Mouse (Mus musculus) spleen, adult 2 months (tissue): Measurements from ENCODE around the gene Fbxl17.

Experiments used
- CTCF ChIP-seq: fragments of 200-500 bp; IDR thresholded peaks from 2 replicates; pipeline ENCODE4 v1.5.1; 2011; ENCODE audit warnings: mild to moderate bottlenecking, inconsistent platforms; ENCODE audit not compliant: insufficient read depth, insufficient read length, insufficient replicate concordance; ENCODE audit errors: extremely low read depth
- POLR2A ChIP-seq: fragments of 200-500 bp; IDR thresholded peaks from 2 replicates; pipeline ENCODE4 v1.6.1; 2011; ENCODE audit warnings: low read depth, low read length, inconsistent platforms

- TF ChIP-seq CTCF, result no peak
- TF ChIP-seq POLR2A, result no peak
These were observed 226.5 kb downstream of the Fbxl17 start for GRCm38 (mm10) chr17:63273353-63273752.
